Mouse (Mus musculus): ENCODE data around the gene Smpdl3a. TPM values are rescaled to one million over a fixed set of nuclear protein-coding genes. Genes with fewer than 3 reads are reported as not detected.

The Smpdl3a gene
- 10 to 100 TPM; 82.1 to 88.0 (median 82.5) TPM for total RNA-seq (2022)

DNA sequence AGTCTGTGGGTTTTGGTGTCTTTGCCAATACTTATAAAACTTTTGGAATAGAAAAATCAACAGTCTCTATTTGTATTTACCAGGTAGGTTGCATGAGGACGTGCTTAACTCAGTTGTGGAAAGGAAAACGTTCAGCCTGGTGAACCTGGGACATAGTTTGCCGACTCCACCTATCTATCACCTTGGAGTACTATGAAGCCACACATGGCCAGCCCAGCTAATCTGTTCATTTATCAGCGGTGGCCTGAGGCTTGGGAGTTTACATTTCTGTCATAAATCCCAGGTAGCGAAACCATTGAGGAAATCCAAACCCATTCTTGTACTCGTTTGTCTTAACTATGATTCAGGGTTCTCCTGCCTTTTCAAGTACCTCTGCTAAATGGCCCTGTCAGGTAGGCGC, at the start of gene Smpdl3a:
Gene Smpdl3a, plus strand, starts transcription at position 318 of the 400 bp plus-strand sequence.
- DNase-seq (ENCODE audit: low spot score in 2 of 2): no peak

GRCm38 (mm10) chr10:57745452-57745851, 48.7 kb upstream of the Smpdl3a start:
- DNase-seq (ENCODE audit: low spot score in 2 of 2): no peak

DNA sequence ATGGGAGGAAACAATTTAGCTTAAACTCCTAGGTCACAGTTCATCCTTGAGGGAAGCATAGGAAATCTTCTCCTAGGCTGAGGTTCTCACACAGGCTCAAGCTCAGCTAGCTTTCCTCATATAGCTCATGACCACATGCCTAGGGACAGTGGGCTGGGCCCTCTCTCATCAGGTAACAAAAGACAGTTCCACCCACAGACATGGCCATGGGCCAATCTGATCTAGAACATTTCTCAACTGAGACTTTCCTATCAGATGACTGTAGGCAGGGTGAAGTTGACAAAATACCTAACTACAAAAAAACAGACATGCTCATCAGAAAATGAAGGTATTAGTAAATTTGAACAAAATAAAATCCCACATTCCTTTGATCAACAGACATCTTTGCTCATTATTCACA, 47.0 kb upstream of the Smpdl3a start:
- no peak for DNase-seq (ENCODE audit: low spot score in 2 of 2)

DNA sequence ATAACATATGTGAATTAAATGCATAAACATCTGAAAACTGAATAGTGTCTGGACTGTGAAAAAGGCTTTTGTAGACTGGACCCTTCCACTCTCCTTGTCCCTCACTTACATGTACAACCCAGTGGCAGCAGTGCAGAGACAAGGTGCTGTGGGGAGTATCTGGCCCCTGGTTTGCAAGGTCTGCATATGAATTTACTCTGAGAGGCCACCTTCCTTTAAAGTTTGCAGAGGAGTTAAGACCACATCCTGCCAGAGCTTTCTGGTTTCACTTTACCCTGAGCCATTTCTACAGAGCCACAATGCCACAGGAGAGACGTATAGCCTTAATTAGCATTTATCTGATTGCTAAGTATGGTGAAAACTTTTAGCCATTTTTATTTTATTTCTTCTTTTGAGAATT, 40.8 kb upstream of the Smpdl3a start:
- DNase-seq (ENCODE audit: low spot score in 2 of 2): no peak

- DNase-seq (ENCODE audit: low spot score in 2 of 2): no peak
Measured at GRCm38 (mm10) chr10:57755201-57755736, 38.9 kb upstream of the Smpdl3a start.

DNA sequence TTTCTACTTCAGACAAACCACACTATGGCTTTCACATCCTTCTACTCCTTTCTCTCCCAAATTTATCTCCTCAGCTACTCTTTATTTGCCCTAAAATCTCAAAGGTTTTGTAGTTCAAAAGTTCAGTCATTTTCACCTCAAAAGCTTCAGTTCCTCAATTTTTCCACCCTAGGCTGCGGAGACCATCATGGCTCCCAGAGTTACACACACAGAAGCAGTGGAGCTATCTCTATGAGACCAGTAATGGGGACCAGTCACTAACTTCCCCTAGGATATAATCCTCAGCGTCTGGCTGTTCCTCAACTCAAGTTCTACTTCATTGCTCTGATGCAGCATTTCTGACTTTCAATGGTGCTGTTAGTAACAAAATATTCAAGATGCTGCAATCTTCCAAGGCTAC, 35.1 kb upstream of the Smpdl3a start:
- DNase-seq (ENCODE audit: low spot score in 2 of 2): no peak

DNA sequence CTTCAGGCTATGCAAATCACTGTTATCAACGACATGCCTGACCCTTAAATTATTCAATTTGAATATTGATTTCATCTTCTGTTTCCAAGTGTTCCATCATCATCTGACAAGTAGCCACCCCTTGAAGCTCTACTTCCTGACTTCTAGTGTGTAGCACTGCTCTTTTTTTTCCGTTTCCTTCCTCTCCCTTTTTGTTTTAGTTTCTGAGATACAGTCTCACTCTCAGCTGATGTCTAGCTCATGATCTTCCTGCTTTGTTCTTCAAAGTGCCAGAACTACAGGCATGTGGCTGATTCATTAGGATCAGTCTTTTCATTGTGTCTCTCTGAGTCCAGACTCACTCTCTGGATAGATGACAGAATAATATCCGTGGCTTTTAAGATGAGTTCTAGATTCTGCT, 33.4 kb upstream of the Smpdl3a start:
- no peak for DNase-seq (ENCODE audit: low spot score in 2 of 2)

GRCm38 (mm10) chr10:57763044-57763443, 31.1 kb upstream of the Smpdl3a start:
- DNase-seq (ENCODE audit: low spot score in 2 of 2): no peak

- DNase-seq (ENCODE audit: low spot score in 2 of 2): no peak
Measured at GRCm38 (mm10) chr10:57783289-57784130, 10.6 kb upstream of the Smpdl3a start.

GRCm38 (mm10) chr10:57784131-57784875, 9.8 kb upstream of the Smpdl3a start:
- peak in 1 of 2 experiments; percentile 20 for DNase-seq (ENCODE audit: low spot score in 2 of 2)

GRCm38 (mm10) chr10:57784876-57785150, 9.3 kb upstream of the Smpdl3a start, which contains the start of gene Fabp7:
Gene Fabp7, plus strand, starts transcription at chr10:57784881.
- DNase-seq (ENCODE audit: low spot score in 2 of 2): no peak

GRCm38 (mm10) chr10:57785552-57785951, 8.6 kb upstream of the Smpdl3a start:
- DNase-seq (ENCODE audit: low spot score in 2 of 2): no peak

GRCm38 (mm10) chr10:57792957-57793356, 1.2 kb upstream of the Smpdl3a start:
- no peak for DNase-seq (ENCODE audit: low spot score in 2 of 2)

DNA sequence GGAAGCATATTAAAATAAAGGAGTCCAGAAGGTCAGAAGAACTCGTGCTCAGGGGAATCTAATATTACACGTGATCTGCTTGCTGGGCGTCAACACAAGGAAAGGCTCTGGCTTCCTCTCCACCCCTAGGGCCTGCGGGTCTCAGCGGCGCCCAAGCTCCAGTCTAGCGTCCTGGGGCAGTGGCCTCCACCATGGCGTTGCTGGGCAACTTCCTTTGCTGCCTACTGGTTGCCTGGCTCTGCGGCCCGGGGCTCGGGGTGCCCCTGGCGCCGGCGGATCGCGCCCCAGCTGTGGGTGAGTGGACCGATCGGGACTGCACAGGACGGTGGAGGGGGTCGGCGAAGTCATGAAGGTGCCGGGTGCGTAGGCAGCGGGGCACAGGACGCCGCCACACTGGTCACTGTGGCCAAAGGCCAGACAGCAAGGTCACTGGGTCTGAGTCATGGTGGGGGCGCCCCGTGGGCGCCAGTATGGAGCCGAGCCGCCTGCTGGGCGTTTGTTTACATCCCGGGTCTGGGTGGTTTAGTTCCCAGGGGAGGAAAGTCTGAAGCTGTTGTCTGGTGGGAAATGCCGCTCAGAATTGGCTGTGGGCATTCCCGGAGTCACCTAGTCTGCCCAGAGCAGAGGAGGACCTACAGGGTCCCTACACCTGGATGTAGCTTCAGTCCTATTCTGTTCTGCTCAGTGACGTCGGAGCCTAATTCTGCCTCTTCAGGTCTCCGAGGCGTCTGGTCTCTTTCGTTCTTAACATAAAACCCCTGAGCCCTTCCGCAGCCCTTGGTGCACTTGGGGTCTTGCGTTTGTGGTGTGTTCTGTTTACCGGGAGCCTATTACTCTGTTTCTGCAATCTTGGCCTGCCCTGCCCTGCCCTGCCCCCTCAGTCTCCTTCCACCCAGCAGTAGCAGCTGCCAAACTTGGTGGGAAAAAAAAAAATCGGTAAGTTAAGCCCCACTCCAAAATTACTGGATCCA, 641 bp downstream of the Smpdl3a start:
- DNase-seq (ENCODE audit: low spot score in 2 of 2): peak; percentile 36 to 42

GRCm38 (mm10) chr10:57795542-57795941, 1.4 kb downstream of the Smpdl3a start:
- no peak for DNase-seq (ENCODE audit: low spot score in 2 of 2)

GRCm38 (mm10) chr10:57796057-57796456, 1.9 kb downstream of the Smpdl3a start:
- no peak for DNase-seq (ENCODE audit: low spot score in 2 of 2)

- no peak for DNase-seq (ENCODE audit: low spot score in 2 of 2)
Measured at GRCm38 (mm10) chr10:57799486-57799885, 5.4 kb downstream of the Smpdl3a start.

DNA sequence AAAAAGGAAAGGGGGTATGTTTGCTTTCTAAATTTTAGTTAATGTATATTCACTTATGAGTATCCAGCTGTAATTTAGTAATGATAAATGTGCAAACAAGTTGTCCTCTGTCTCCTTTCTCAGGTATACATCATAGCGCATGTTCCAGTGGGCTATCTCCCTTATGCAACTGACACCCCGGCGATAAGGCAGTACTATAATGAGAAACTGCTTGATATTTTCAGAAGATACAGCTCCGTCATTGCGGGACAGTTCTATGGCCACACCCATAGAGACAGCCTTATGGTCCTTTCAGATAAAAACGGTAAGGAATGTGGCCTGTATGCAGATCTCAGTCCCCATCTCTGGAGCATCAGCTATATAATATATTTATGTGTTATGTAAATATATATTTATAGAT, 13.6 kb downstream of the Smpdl3a start:
- DNase-seq (ENCODE audit: low spot score in 2 of 2): no peak

DNA sequence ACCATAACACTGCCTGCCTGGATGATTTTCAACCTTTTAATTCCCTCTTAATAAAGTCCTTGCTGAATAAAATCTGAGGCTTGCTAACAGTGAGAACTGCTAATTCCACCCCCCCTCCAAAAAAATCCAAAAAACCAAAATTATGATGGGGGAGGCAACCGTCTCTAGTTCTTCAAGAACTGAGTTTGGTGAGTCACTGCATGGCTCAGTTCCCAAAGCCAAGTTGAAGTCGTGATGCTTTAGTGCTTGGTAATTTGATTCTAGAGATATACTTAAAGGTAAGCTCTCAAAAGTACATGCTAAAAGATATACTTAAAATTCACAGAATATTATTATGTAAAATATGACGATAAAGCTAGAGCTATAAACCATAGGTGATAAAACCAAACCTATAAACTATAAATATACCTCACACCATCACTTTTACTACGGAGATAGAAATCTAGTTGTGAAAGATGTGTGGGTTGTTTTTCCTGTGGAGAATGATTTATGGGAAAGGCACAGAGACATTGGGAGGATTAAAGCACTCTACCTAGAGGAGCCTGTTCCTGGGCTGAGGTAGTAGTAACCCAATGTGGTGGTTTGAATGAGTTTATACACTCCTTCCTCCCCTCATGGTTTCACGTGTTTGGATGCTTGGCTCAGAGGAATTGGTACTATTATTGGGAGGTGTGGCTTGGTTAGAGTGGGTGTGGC, 18.2 kb downstream of the Smpdl3a start:
- DNase-seq (ENCODE audit: low spot score in 2 of 2): no peak

- DNase-seq (ENCODE audit: low spot score in 2 of 2): no peak
Measured at GRCm38 (mm10) chr10:57814295-57814694, 20.2 kb downstream of the Smpdl3a start.

GRCm38 (mm10) chr10:57815869-57816268, 21.7 kb downstream of the Smpdl3a start:
- no peak for DNase-seq (ENCODE audit: low spot score in 2 of 2)

Data from gastrocnemius, adult 8-10 months (tissue).